Mouse (Mus musculus) megakaryocyte, embryonic 14.5 days (primary cell): ENCODE results near the gene Nrxn1.

ENCODE experiments used
- FLI1 ChIP-seq: IDR thresholded peaks from 2 replicates; pipeline ENCODE4 v1.6.1; 2012; ENCODE audit warnings: low read length, inconsistent platforms, mixed read lengths
- GATA1 ChIP-seq: IDR thresholded peaks from 3 replicates; pipeline ENCODE4 v1.6.1; 2012; ENCODE audit warnings: mixed read lengths, low read length, inconsistent platforms, borderline replicate concordance

DNA sequence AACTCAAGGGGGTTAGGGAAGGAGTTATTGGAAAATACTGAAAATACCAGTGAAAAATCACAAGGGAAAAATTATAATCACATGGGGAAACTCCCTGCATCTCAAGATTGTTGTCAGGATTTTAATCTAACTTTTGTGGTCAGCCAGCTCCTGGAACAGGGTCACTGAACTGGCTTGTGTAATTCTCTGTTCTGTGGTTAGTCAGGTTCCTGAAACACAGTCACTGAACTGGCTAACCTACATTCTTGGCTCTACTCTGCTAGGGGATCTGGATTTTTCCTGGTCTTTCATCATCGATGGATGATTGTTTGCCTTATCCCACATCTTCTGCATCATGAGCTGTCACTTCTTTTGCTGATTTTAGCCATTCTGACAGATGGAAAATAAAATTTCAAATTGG lies 1081.1 kb downstream of the Nrxn1 start:
- TF ChIP-seq GATA1: no peak
- no peak for TF ChIP-seq FLI1
